Mouse (Mus musculus) stomach, postnatal 0 days (tissue): ENCODE data around the gene Aqp6. TPM values are rescaled to one million over a fixed set of nuclear protein-coding genes. Genes with fewer than 3 reads are reported as not detected.

ENCODE experiments used
- ATAC-seq: fragments of 200-750 bp; cut with Nextera tagmentation; 2 replicates; pipeline ENCODE4 v1.8.0; 2017; ENCODE audit not compliant: low FRiP score, low TSS enrichment
- DNase-seq: peaks from one replicate; pipeline ENCODE4 v3.0.0-alpha.2; 2016; ENCODE audit warnings: low spot score
- H3K27ac ChIP-seq: fragments of 300-500 bp; sonication (generic); replicated peaks from 2 replicates; pipeline ENCODE4 v1.5.1; 2014; ENCODE audit warnings: mild to moderate bottlenecking, control low read depth
- H3K27me3 ChIP-seq: fragments of 300-500 bp; sonication (generic); 2 replicates; pipeline ENCODE4 v1.6.1; 2014; ENCODE audit warnings: low read length; ENCODE audit not compliant: control insufficient read depth, insufficient read depth
- H3K36me3 ChIP-seq: fragments of 300-500 bp; sonication (generic); 2 replicates; pipeline ENCODE4 v1.6.1; 2014; ENCODE audit warnings: low read length, mixed read lengths; ENCODE audit not compliant: control insufficient read depth, insufficient read depth
- H3K4me1 ChIP-seq: fragments of 300-500 bp; sonication (generic); replicated peaks from 2 replicates; pipeline ENCODE4 v1.6.1; 2014; ENCODE audit warnings: antibody characterized with exemption; ENCODE audit not compliant: control insufficient read depth, insufficient read depth
- H3K4me2 ChIP-seq: fragments of 300-500 bp; sonication (generic); replicated peaks from 2 replicates; pipeline ENCODE4 v1.6.1; 2014; ENCODE audit warnings: low read depth, mild to moderate bottlenecking, control low read depth, moderate library complexity
- H3K4me3 ChIP-seq: fragments of 300-500 bp; sonication (generic); 2 replicates; pipeline ENCODE4 v1.5.1; 2014; ENCODE audit warnings: low read depth, low read length, control low read depth
- H3K9ac ChIP-seq: fragments of 300-500 bp; sonication (generic); 2 replicates; pipeline ENCODE4 v1.6.1; 2014; ENCODE audit warnings: mild to moderate bottlenecking, low read length, control low read depth, mixed read lengths
- H3K9me3 ChIP-seq: fragments of 300-500 bp; sonication (generic); 2 replicates; pipeline ENCODE4 v1.6.1; 2016; ENCODE audit warnings: low read length; ENCODE audit not compliant: control insufficient read depth
- CTCF ChIP-seq: IDR thresholded peaks from 2 replicates; pipeline ENCODE4 v1.5.1; 2016; ENCODE audit warnings: antibody characterized with exemption, low read depth, mild to moderate bottlenecking, moderate library complexity
- EP300 ChIP-seq: optimal IDR thresholded peaks from 2 replicates; pipeline ENCODE3; 2016; ENCODE audit warnings: antibody characterized with exemption
- WGBS: fragments of 180-500 bp; shearing (Covaris S2); extraction: QIAGEN DNeasy Blood & Tissue Kit; methylation state at CpG from one replicate; pipeline ENCODE4 v1.1.7; 2014; 5-methylcytosine and 5-hydroxymethylcytosine counted together
- polyA plus RNA-seq: library from polyadenylated mRNA; unstranded; fragments of >200 nt; fragmentation: Nextera tagmentation; extraction: Ambion mirVana; gene quantifications from 2 replicates; pipeline ENCODE4 v1.2.1, GENCODE M21; 2015

Aqp6 gene
- polyA plus RNA-seq, 1 experiment from 2014 or later, result not detected

- WGBS, result 52% methylated on average over 10 of the region's 10 CpGs
- no peak overlapping the region for H3K27ac ChIP-seq
- no peaks in the 10 kb centered on the region for H3K4me1 ChIP-seq
- H3K9me3 ChIP-seq, result no peaks in the 10 kb centered on the region
- no peak overlapping the region for H3K9ac ChIP-seq
- DNase-seq (no peak), ATAC-seq (no peak)
- no peaks in the 10 kb centered on the region for H3K36me3 ChIP-seq
- H3K4me3 ChIP-seq, result no peak overlapping the region
- TF ChIP-seq EP300, result no peak
- TF ChIP-seq CTCF, result no peak
- no peaks in the 10 kb centered on the region for H3K27me3 ChIP-seq
- no peak overlapping the region for H3K4me2 ChIP-seq
These were observed 32.1 kb upstream of the Aqp6 start for GRCm38 (mm10) chr15:99569123-99569522.

- TF ChIP-seq CTCF, result no peak
- TF ChIP-seq EP300, result no peak
- no peak within 1 kb of the TSS for H3K4me3 ChIP-seq
- no peaks in the 10 kb centered on the region for H3K36me3 ChIP-seq
- no peaks in the 10 kb centered on the region for H3K9me3 ChIP-seq
- WGBS, result 84% methylated on average over 26 of the region's 26 CpGs
- no peak within 1 kb of the TSS for H3K27ac ChIP-seq
- no peak within 1 kb of the TSS for H3K9ac ChIP-seq
- ATAC-seq (no peak), DNase-seq (no peak)
- peaks cover 11% of the 10 kb centered on the region; the same call in 1 of the 2 replicates for H3K27me3 ChIP-seq
- no peak within 1 kb of the TSS for H3K4me2 ChIP-seq
- H3K4me1 ChIP-seq, result no peaks in the 10 kb centered on the region
These were observed 22.3 kb upstream of the Aqp6 start, which contains the start of gene Aqp2 for GRCm38 (mm10) chr15:99578802-99579485. Aqp2 (plus strand) TSS chr15:99579055.

GRCm38 (mm10) chr15:99583463-99584344 lies 17.5 kb upstream of the Aqp6 start:
- TF ChIP-seq EP300 (no peak), CTCF (0 out of 2 replicates have a peak, but pooled peaks have one; percentile 5)
- DNase-seq (peak; percentile 52), ATAC-seq (0 out of 2 replicates have a peak, but pooled peaks have one; percentile 13)
- H3K36me3 ChIP-seq, result no peaks in the 10 kb centered on the region
- H3K9ac ChIP-seq, result peak overlapping the region; percentile 35; the same call in 1 of the 2 replicates
- no peaks in the 10 kb centered on the region for H3K9me3 ChIP-seq
- peaks cover 25% of the 10 kb centered on the region; the same call in 1 of the 2 replicates for H3K27me3 ChIP-seq
- 0 out of 2 replicates have a peak, but pooled peaks cover 3% of the 10 kb centered on the region for H3K4me1 ChIP-seq
- WGBS, result 3% methylated on average over 49 of the region's 54 CpGs
- H3K4me2 ChIP-seq, result peak overlapping the region; percentile 46
- peak overlapping the region; percentile 31 for H3K4me3 ChIP-seq
- no peak overlapping the region for H3K27ac ChIP-seq

GRCm38 (mm10) chr15:99584407-99585202 lies 16.6 kb upstream of the Aqp6 start:
- no peak overlapping the region for H3K27ac ChIP-seq
- H3K4me3 ChIP-seq, result peak overlapping the region; percentile 31; the same call in 1 of the 2 replicates
- no peaks in the 10 kb centered on the region for H3K36me3 ChIP-seq
- no peaks in the 10 kb centered on the region for H3K9me3 ChIP-seq
- 2% methylated on average over 24 of the region's 24 CpGs for WGBS
- DNase-seq (peak; percentile 35), ATAC-seq (peak; percentile 36; the same call in 1 of the 2 replicates)
- H3K4me2 ChIP-seq, result peak overlapping the region; percentile 46
- 0 out of 2 replicates have a peak, but pooled peaks cover 3% of the 10 kb centered on the region for H3K4me1 ChIP-seq
- peaks cover 27% of the 10 kb centered on the region for H3K27me3 ChIP-seq
- H3K9ac ChIP-seq, result no peak overlapping the region
- TF ChIP-seq EP300 (no peak), CTCF (no peak)

- H3K9me3 ChIP-seq, result no peaks in the 10 kb centered on the region
- no peak for DNase-seq
- no peaks in the 10 kb centered on the region for H3K36me3 ChIP-seq
- no peak overlapping the region for H3K4me3 ChIP-seq
- TF ChIP-seq EP300, result no peak
- no peak for TF ChIP-seq CTCF
- 62% methylated on average over 6 of the region's 6 CpGs for WGBS
- ATAC-seq, result no peak
- 0 out of 2 replicates have a peak, but pooled peaks cover 3% of the 10 kb centered on the region for H3K4me1 ChIP-seq
- H3K4me2 ChIP-seq, result no peak overlapping the region
- H3K9ac ChIP-seq, result no peak overlapping the region
- no peak overlapping the region for H3K27ac ChIP-seq
- peaks cover 36% of the 10 kb centered on the region for H3K27me3 ChIP-seq
These were observed 15.5 kb upstream of the Aqp6 start for GRCm38 (mm10) chr15:99585741-99586140.
